Mouse (Mus musculus) 416B (cell line): Measurements from ENCODE around the gene Macrod2.

Experiments used
- DNase-seq: peaks from one replicate; pipeline ENCODE4 v3.0.0; 2011; ENCODE audit warnings: low read depth

Gene Macrod2

GRCm38 (mm10) chr2:141477585-141477984 is 1082.5 kb downstream of the Macrod2 start:
- no peak for DNase-seq

DNA sequence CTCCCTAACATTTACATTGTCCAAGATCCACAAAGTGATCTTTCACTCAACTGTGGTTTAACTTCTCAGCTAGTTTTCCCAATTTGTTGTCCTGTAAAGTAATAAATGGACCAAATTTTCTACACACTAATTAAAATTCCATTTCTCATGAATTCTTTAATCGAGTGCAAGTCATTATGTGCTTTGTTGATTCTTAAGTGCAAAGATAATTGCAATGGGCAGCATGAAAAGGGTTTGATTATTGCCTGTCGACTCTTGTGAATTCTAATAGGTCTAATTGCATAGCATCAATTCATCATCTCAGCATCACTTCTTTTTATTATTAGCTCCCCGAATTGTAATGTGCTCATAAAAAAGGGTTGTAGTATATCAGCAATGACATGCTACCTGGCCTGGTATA is 1095.4 kb downstream of the Macrod2 start:
- no peak for DNase-seq

DNA sequence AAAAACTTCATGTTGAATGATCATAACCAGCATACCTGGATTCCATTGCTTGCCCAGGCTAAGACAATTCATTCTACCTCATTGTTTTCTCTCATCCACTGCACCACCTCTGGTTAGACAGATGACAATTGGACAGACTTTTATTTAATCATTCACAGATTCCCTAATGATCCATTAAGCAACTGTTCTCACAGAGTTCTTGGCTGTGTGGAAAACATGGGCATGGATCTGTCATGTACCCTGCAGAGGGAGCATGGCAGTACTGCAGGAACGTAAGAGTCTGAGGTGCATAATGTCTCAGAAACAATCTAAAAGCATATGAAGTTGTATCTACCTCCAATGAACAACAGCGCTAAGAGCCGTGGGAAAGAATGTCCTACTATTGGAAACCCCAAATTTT is 1110.3 kb downstream of the Macrod2 start:
- DNase-seq = no peak

- no peak for DNase-seq
These were observed 1113.1 kb downstream of the Macrod2 start for GRCm38 (mm10) chr2:141507929-141508897.

GRCm38 (mm10) chr2:141514976-141515375 is 1119.9 kb downstream of the Macrod2 start:
- no peak for DNase-seq

DNA sequence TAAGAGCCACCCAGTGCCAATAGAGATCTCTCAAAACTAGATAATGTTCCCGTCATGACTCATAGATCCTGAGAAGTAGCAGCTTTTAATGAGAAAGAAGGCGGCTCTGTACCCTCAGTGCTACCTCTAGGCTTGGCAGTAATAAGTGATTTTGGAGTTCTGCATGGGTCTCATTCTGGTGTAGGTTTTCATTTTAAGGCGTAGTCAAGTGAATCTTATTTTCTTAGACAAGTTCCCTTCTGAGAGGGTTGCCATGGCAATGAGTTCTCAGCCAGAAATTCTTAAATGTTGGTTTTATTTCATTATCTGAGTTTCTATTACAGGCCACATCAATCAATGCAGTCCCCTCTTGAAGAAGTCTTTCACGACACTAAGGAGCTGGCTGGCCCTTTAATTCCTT is 1127.0 kb downstream of the Macrod2 start:
- DNase-seq = no peak

GRCm38 (mm10) chr2:141545877-141546276 is 1150.8 kb downstream of the Macrod2 start:
- DNase-seq = no peak

DNA sequence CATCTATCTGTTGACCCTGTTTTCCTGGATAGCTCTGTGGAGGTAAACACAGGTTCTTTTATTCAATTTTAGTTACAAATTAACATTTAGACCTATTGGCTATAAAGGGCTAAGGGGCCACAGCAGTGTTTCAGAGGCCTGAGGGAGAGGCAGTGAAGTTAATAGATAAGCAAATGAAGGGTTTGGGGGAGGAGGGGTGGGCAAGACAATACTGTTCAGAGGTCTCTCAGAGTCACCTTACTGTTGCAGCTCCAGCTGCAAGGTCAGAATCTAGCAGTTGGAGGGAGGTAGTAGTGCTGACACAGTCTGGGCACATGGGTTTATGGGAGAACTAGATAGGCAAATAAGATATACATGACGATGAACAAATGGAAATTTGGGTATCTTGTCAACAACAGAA is 1156.6 kb downstream of the Macrod2 start:
- no peak for DNase-seq

DNA sequence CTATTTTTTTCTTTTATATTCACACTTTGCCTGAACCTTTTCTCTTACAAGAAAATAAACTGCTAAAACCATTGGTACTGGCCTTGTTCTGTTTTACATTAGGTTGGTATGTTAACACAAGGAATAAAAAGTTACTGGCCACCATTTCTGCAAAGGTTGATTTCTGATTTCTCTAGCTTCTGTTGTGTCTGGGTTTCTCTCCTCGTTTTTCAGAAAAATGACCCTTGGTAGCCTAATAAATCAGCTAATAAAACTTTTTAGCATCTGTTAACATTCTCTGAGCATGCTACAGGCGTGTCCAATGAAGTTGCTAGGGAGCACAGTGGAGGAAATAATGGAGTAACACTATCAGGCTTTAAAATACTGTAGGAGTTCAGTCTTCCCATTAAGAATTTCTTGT is 1161.6 kb downstream of the Macrod2 start:
- no peak for DNase-seq

- DNase-seq = no peak
These were observed 1163.2 kb downstream of the Macrod2 start for GRCm38 (mm10) chr2:141558242-141558827.

GRCm38 (mm10) chr2:141565986-141566385 is 1170.9 kb downstream of the Macrod2 start:
- no peak for DNase-seq

- DNase-seq = no peak
These were observed 1176.3 kb downstream of the Macrod2 start for GRCm38 (mm10) chr2:141571360-141571759.

DNA sequence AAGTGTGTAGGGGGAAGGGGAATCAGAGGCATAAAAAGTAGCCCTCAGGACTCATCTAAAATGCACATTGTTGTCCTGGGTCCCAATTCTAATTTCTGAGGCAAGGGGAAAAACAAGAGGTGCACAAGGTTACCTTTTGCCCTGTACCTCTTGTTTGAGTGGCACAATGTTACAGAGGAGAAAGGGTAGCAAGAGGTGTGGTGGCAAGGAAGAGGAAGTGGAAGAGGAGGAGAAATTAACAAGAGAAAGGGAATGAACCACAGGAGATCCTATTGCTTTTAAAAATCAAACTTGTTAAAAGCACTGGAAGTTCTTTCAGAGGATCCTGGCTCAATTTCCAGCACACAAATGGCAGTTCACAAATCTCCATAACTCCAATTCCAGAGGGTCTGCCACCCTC is 1183.1 kb downstream of the Macrod2 start:
- DNase-seq = no peak

GRCm38 (mm10) chr2:141582431-141582830 is 1187.3 kb downstream of the Macrod2 start:
- no peak for DNase-seq

- no peak for DNase-seq
These were observed 1187.8 kb downstream of the Macrod2 start for GRCm38 (mm10) chr2:141582933-141583332.

DNA sequence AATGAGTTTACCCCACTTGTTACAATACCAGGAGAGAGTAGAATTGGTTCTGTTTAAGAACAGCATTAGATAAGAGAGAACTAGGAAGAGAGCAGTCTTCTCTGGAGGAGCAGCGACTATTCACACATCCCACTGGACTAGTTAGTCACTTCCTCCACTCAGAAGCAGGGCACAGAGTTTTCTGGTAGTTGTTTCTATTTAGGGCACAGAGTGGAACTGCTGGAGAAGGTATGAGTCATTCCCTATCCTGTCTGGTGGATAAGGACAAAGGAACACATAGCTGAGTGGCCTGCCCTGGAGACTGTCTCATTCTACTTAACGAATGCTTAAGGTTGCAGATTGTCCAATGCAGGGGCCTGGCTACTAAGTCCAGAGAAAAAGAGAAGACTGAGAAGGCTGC is 1192.2 kb downstream of the Macrod2 start:
- peak; percentile 7 for DNase-seq

GRCm38 (mm10) chr2:141591326-141591725 is 1196.2 kb downstream of the Macrod2 start:
- DNase-seq = no peak

- DNase-seq = no peak
These were observed 1199.7 kb downstream of the Macrod2 start for GRCm38 (mm10) chr2:141594811-141595210.

- no peak for DNase-seq
These were observed 1222.6 kb downstream of the Macrod2 start for GRCm38 (mm10) chr2:141617721-141618120.

GRCm38 (mm10) chr2:141618257-141618656 is 1223.1 kb downstream of the Macrod2 start:
- no peak for DNase-seq

DNA sequence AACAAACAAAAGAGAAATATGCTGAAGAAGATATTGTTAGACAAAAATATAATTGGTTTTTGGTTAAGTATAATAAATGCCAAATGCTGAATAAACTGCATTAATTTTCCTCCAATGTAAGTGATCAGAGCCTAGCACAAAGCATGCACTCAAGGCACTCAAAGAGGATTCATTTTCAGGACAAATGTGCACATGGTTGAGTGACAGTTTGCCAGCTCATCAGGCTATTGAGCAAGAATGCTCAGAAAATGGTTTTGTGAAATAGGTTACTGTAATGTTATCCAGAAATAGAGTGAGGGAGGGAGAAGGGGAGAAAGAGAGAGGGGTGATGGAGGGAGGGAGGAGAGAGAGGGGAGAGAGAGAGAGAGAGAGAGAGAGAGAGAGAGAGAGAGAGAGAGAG is 1268.9 kb downstream of the Macrod2 start:
- DNase-seq = no peak

GRCm38 (mm10) chr2:141672814-141673213 is 1277.7 kb downstream of the Macrod2 start:
- no peak for DNase-seq

GRCm38 (mm10) chr2:141673405-141673804 is 1278.3 kb downstream of the Macrod2 start:
- DNase-seq = no peak
